Mouse (Mus musculus) cerebellum, adult 9-11 months (tissue): Measurements from ENCODE around the gene Ugt1a9.
"Not testable (repeated sequence)": the region's sequence is repeated elsewhere in the genome, so short reads cannot be mapped to it uniquely, and the experiment has no call there.

Experiments used
- DNase-seq: peaks from one replicate; pipeline ENCODE4 v3.0.0; 2022

Ugt1a9 gene

GRCm38 (mm10) chr1:88070495-88070894, at the start of gene Ugt1a9:
TSS of gene Ugt1a9 (plus strand) at chr1:88070800.
- DNase-seq, result no peak

GRCm38 (mm10) chr1:88025244-88025643, 45.4 kb upstream of the Ugt1a9 start:
- not testable (repeated sequence) for DNase-seq

- DNase-seq, result not testable (repeated sequence)
Observed at GRCm38 (mm10) chr1:88043044-88043443, 27.6 kb upstream of the Ugt1a9 start.

- peak; percentile 10 for DNase-seq
Observed at GRCm38 (mm10) chr1:88044832-88045437, 25.7 kb upstream of the Ugt1a9 start.

- not testable (repeated sequence) for DNase-seq
Observed at GRCm38 (mm10) chr1:88047408-88047807, 23.2 kb upstream of the Ugt1a9 start.

GRCm38 (mm10) chr1:88055088-88055487, 15.5 kb upstream of the Ugt1a9 start, which contains the start of gene Ugt1a10:
TSS of gene Ugt1a10 (plus strand) at chr1:88055388.
- DNase-seq, result no peak

- not testable (repeated sequence) for DNase-seq
Observed at GRCm38 (mm10) chr1:88066472-88067102, 4.0 kb upstream of the Ugt1a9 start.

- DNase-seq, result no peak
Observed at GRCm38 (mm10) chr1:88070902-88071301, 302 bp downstream of the Ugt1a9 start.

- no peak for DNase-seq
Observed at GRCm38 (mm10) chr1:88074471-88074870, 3.9 kb downstream of the Ugt1a9 start.

- DNase-seq, result no peak
Observed at GRCm38 (mm10) chr1:88077128-88077527, 6.5 kb downstream of the Ugt1a9 start.

- no peak for DNase-seq
Observed at GRCm38 (mm10) chr1:88081670-88082069, 11.1 kb downstream of the Ugt1a9 start.

GRCm38 (mm10) chr1:88086125-88086524, 15.5 kb downstream of the Ugt1a9 start:
- DNase-seq, result no peak

- no peak for DNase-seq
Observed at GRCm38 (mm10) chr1:88087513-88087912, 16.9 kb downstream of the Ugt1a9 start, which contains the start of gene Ugt1a8. TSS of gene Ugt1a8 (plus strand) at chr1:88087813.

GRCm38 (mm10) chr1:88092341-88092740, 21.7 kb downstream of the Ugt1a9 start:
- no peak for DNase-seq

GRCm38 (mm10) chr1:88094270-88094676, 23.7 kb downstream of the Ugt1a9 start:
- not testable (repeated sequence) for DNase-seq

- no peak for DNase-seq
Observed at GRCm38 (mm10) chr1:88094941-88095492, 24.4 kb downstream of the Ugt1a9 start, which contains the start of gene Ugt1a7c. TSS of gene Ugt1a7c (plus strand) at chr1:88095062.

GRCm38 (mm10) chr1:88098546-88098945, 27.9 kb downstream of the Ugt1a9 start:
- DNase-seq, result not testable (repeated sequence)

GRCm38 (mm10) chr1:88099691-88100090, 29.1 kb downstream of the Ugt1a9 start:
- DNase-seq, result not testable (repeated sequence)

GRCm38 (mm10) chr1:88103019-88103418, 32.4 kb downstream of the Ugt1a9 start, which contains the start of gene Ugt1a6b:
TSS of gene Ugt1a6b (plus strand) at chr1:88103252.
- not testable (repeated sequence) for DNase-seq

GRCm38 (mm10) chr1:88103697-88104468, 33.3 kb downstream of the Ugt1a9 start:
- DNase-seq, result not testable (repeated sequence)

- DNase-seq, result no peak
Observed at GRCm38 (mm10) chr1:88104667-88105430, 34.2 kb downstream of the Ugt1a9 start.

GRCm38 (mm10) chr1:88105656-88106055, 35.1 kb downstream of the Ugt1a9 start:
- DNase-seq, result no peak
